Mouse (Mus musculus) forelimb bud, embryonic 11.5 days (tissue): ENCODE data around the gene Rprd1b.
A peak's percentile ranks its signal among the peaks of the same experiment; 100 is the strongest.

Experiments
- DNase-seq: peaks from one replicate; pipeline ENCODE4 v3.0.0-alpha.2; 2012; ENCODE audit warnings: low read depth, low spot score

Rprd1b gene

GRCm38 (mm10) chr2:158121645-158122326 is 93.5 kb downstream of the Rprd1b start:
- no peak for DNase-seq

- no peak for DNase-seq
Measured at GRCm38 (mm10) chr2:158122814-158123213, 94.5 kb downstream of the Rprd1b start.

GRCm38 (mm10) chr2:158127245-158127644 is 98.9 kb downstream of the Rprd1b start:
- no peak for DNase-seq

GRCm38 (mm10) chr2:158127872-158128271 is 99.6 kb downstream of the Rprd1b start:
- no peak for DNase-seq

GRCm38 (mm10) chr2:158128461-158129130 is 100.3 kb downstream of the Rprd1b start:
- DNase-seq = no peak

- DNase-seq = no peak
Measured at GRCm38 (mm10) chr2:158129291-158130002, 101.2 kb downstream of the Rprd1b start.

- DNase-seq = peak; percentile 70
Measured at GRCm38 (mm10) chr2:158130391-158130986, 102.2 kb downstream of the Rprd1b start.

- no peak for DNase-seq
Measured at GRCm38 (mm10) chr2:158131197-158131835, 103.0 kb downstream of the Rprd1b start.

- no peak for DNase-seq
Measured at GRCm38 (mm10) chr2:158132320-158132719, 104.0 kb downstream of the Rprd1b start.

- DNase-seq = no peak
Measured at GRCm38 (mm10) chr2:158133050-158133449, 104.8 kb downstream of the Rprd1b start.

- no peak for DNase-seq
Measured at GRCm38 (mm10) chr2:158136205-158136604, 107.9 kb downstream of the Rprd1b start.

- no peak for DNase-seq
Measured at GRCm38 (mm10) chr2:158137771-158138170, 109.5 kb downstream of the Rprd1b start.

- no peak for DNase-seq
Measured at GRCm38 (mm10) chr2:158138778-158139177, 110.5 kb downstream of the Rprd1b start.

- no peak for DNase-seq
Measured at GRCm38 (mm10) chr2:158139628-158140027, 111.3 kb downstream of the Rprd1b start.

- no peak for DNase-seq
Measured at GRCm38 (mm10) chr2:158140664-158141063, 112.4 kb downstream of the Rprd1b start.

GRCm38 (mm10) chr2:158141271-158141670 is 113.0 kb downstream of the Rprd1b start:
- no peak for DNase-seq

GRCm38 (mm10) chr2:158141690-158142440 is 113.6 kb downstream of the Rprd1b start:
- no peak for DNase-seq

- DNase-seq = no peak
Measured at GRCm38 (mm10) chr2:158142981-158143380, 114.7 kb downstream of the Rprd1b start.

- no peak for DNase-seq
Measured at GRCm38 (mm10) chr2:158143816-158144215, 115.5 kb downstream of the Rprd1b start.

- no peak for DNase-seq
Measured at GRCm38 (mm10) chr2:158144263-158144662, 116.0 kb downstream of the Rprd1b start.
